Mouse (Mus musculus): ENCODE measurements around the gene Tdrd9. TPM values are rescaled to one million over a fixed set of nuclear protein-coding genes. Genes with fewer than 3 reads are reported as not detected.

Tdrd9 gene
- polyA plus RNA-seq, 1 experiment = not detected

GRCm38 (mm10) chr12:111970085-111970484 is 1.3 kb upstream of the Tdrd9 start:
- no peak for DNase-seq
- H3K36me3 ChIP-seq (ENCODE audit: control insufficient read depth, insufficient read depth, low read length) = no peaks in the 10 kb centered on the region
- H3K4me3 ChIP-seq (ENCODE audit: insufficient read depth, low read depth, low read length) = no peak overlapping the region
- H3K27ac ChIP-seq (ENCODE audit: insufficient read depth, low read depth, low read length) = no peak overlapping the region
- peaks cover 15% of the 10 kb centered on the region for H3K4me1 ChIP-seq (ENCODE audit: control insufficient read depth, insufficient read depth, low read length)
- no peaks in the 10 kb centered on the region for H3K27me3 ChIP-seq (replicated peaks; ENCODE audit: control insufficient read depth, insufficient read depth, low read length)
- TF ChIP-seq POLR2A (IDR thresholded peaks at IDR 0.05; ENCODE audit: low read depth, low read length) = no peak
- TF ChIP-seq CTCF (conservative IDR thresholded peaks at IDR 0.05; ENCODE audit: insufficient read depth, insufficient read length, low read depth, low read length) = no peak
- 74% methylated on average over 4 of the region's 4 CpGs for WGBS

GRCm38 (mm10) chr12:111972504-111972903 is 1.1 kb downstream of the Tdrd9 start:
- DNase-seq = no peak
- Histone ChIP-seq H3K4me3 (ENCODE audit: insufficient read depth, low read depth, low read length) (no peak overlapping the region), H3K36me3 (ENCODE audit: control insufficient read depth, insufficient read depth, low read length) (no peaks in the 10 kb centered on the region), H3K27ac (ENCODE audit: insufficient read depth, low read depth, low read length) (no peak overlapping the region), H3K4me1 (ENCODE audit: control insufficient read depth, insufficient read depth, low read length) (no peaks in the 10 kb centered on the region), H3K27me3 (replicated peaks; ENCODE audit: control insufficient read depth, insufficient read depth, low read length) (no peaks in the 10 kb centered on the region)
- no peak for TF ChIP-seq POLR2A (IDR thresholded peaks at IDR 0.05; ENCODE audit: low read depth, low read length)
- TF ChIP-seq CTCF (conservative IDR thresholded peaks at IDR 0.05; ENCODE audit: insufficient read depth, insufficient read length, low read depth, low read length) = no peak
- 92% methylated on average over 10 of the region's 10 CpGs for WGBS

- no peak for DNase-seq
- TF ChIP-seq POLR2A (IDR thresholded peaks at IDR 0.05; ENCODE audit: low read depth, low read length) (no peak), CTCF (conservative IDR thresholded peaks at IDR 0.05; ENCODE audit: insufficient read depth, insufficient read length, low read depth, low read length) (no peak)
- 65% methylated on average over 6 of the region's 6 CpGs for WGBS
These were observed 3.2 kb downstream of the Tdrd9 start for GRCm38 (mm10) chr12:111974578-111974977.

GRCm38 (mm10) chr12:111977138-111977537 is 5.8 kb downstream of the Tdrd9 start:
- H3K27ac ChIP-seq (ENCODE audit: insufficient read depth, low read depth, low read length) = no peak overlapping the region
- TF ChIP-seq CTCF (conservative IDR thresholded peaks at IDR 0.05; ENCODE audit: insufficient read depth, insufficient read length, low read depth, low read length) = no peak
- no peak for TF ChIP-seq POLR2A (IDR thresholded peaks at IDR 0.05; ENCODE audit: low read depth, low read length)
- WGBS = 43% methylated on average over 6 of the region's 6 CpGs
- H3K4me3 ChIP-seq (ENCODE audit: insufficient read depth, low read depth, low read length) = no peak overlapping the region
- H3K36me3 ChIP-seq (ENCODE audit: control insufficient read depth, insufficient read depth, low read length) = no peaks in the 10 kb centered on the region
- DNase-seq = peak; percentile 51
- no peaks in the 10 kb centered on the region for H3K4me1 ChIP-seq (ENCODE audit: control insufficient read depth, insufficient read depth, low read length)
- H3K27me3 ChIP-seq (replicated peaks; ENCODE audit: control insufficient read depth, insufficient read depth, low read length) = no peaks in the 10 kb centered on the region

More at GRCm38 (mm10) chr12:111974578-111974977, 3.2 kb downstream of the Tdrd9 start:
- H3K27ac ChIP-seq (ENCODE audit: insufficient read depth, low read depth, low read length) = no peak overlapping the region
- H3K27me3 ChIP-seq (replicated peaks; ENCODE audit: control insufficient read depth, insufficient read depth, low read length) = no peaks in the 10 kb centered on the region
- no peaks in the 10 kb centered on the region for H3K36me3 ChIP-seq (ENCODE audit: control insufficient read depth, insufficient read depth, low read length)
- no peak overlapping the region for H3K4me3 ChIP-seq (ENCODE audit: insufficient read depth, low read depth, low read length)
- no peaks in the 10 kb centered on the region for H3K4me1 ChIP-seq (ENCODE audit: control insufficient read depth, insufficient read depth, low read length)

GRCm38 (mm10) chr12:111978274-111978673 is 6.9 kb downstream of the Tdrd9 start:
- no peaks in the 10 kb centered on the region for H3K27me3 ChIP-seq (replicated peaks; ENCODE audit: control insufficient read depth, insufficient read depth, low read length)
- DNase-seq = no peak
- no peak overlapping the region for H3K4me3 ChIP-seq (ENCODE audit: insufficient read depth, low read depth, low read length)
- H3K36me3 ChIP-seq (ENCODE audit: control insufficient read depth, insufficient read depth, low read length) = no peaks in the 10 kb centered on the region
- 78% methylated on average over 6 of the region's 6 CpGs for WGBS
- H3K27ac ChIP-seq (ENCODE audit: insufficient read depth, low read depth, low read length) = no peak overlapping the region
- H3K4me1 ChIP-seq (ENCODE audit: control insufficient read depth, insufficient read depth, low read length) = no peaks in the 10 kb centered on the region
- TF ChIP-seq POLR2A (IDR thresholded peaks at IDR 0.05; ENCODE audit: low read depth, low read length) (no peak), CTCF (conservative IDR thresholded peaks at IDR 0.05; ENCODE audit: insufficient read depth, insufficient read length, low read depth, low read length) (no peak)

GRCm38 (mm10) chr12:111980887-111981367 is 9.6 kb downstream of the Tdrd9 start, which contains the start of gene Rd3l:
Gene Rd3l, minus strand, starts transcription at chr12:111981317.
- DNase-seq = no peak
- no peak within 1 kb of the TSS for H3K4me3 ChIP-seq (ENCODE audit: insufficient read depth, low read depth, low read length)
- 51% methylated on average over 6 of the region's 6 CpGs for WGBS
- H3K4me1 ChIP-seq (ENCODE audit: control insufficient read depth, insufficient read depth, low read length) = no peaks in the 10 kb centered on the region
- H3K27me3 ChIP-seq (replicated peaks; ENCODE audit: control insufficient read depth, insufficient read depth, low read length) = no peaks in the 10 kb centered on the region
- no peaks in the 10 kb centered on the region for H3K36me3 ChIP-seq (ENCODE audit: control insufficient read depth, insufficient read depth, low read length)
- TF ChIP-seq CTCF (conservative IDR thresholded peaks at IDR 0.05; ENCODE audit: insufficient read depth, insufficient read length, low read depth, low read length) (no peak), POLR2A (IDR thresholded peaks at IDR 0.05; ENCODE audit: low read depth, low read length) (no peak)
- no peak within 1 kb of the TSS for H3K27ac ChIP-seq (ENCODE audit: insufficient read depth, low read depth, low read length)

GRCm38 (mm10) chr12:111981831-111982230 is 10.5 kb downstream of the Tdrd9 start:
- DNase-seq = no peak
- TF ChIP-seq POLR2A (IDR thresholded peaks at IDR 0.05; ENCODE audit: low read depth, low read length) (no peak), CTCF (conservative IDR thresholded peaks at IDR 0.05; ENCODE audit: insufficient read depth, insufficient read length, low read depth, low read length) (no peak)
- H3K4me1 ChIP-seq (ENCODE audit: control insufficient read depth, insufficient read depth, low read length) = no peaks in the 10 kb centered on the region
- H3K36me3 ChIP-seq (ENCODE audit: control insufficient read depth, insufficient read depth, low read length) = no peaks in the 10 kb centered on the region
- no peaks in the 10 kb centered on the region for H3K27me3 ChIP-seq (replicated peaks; ENCODE audit: control insufficient read depth, insufficient read depth, low read length)
- no peak overlapping the region for H3K4me3 ChIP-seq (ENCODE audit: insufficient read depth, low read depth, low read length)
- 48% methylated on average over 8 of the region's 8 CpGs for WGBS
- H3K27ac ChIP-seq (ENCODE audit: insufficient read depth, low read depth, low read length) = no peak overlapping the region

Data from kidney, adult 2 months (tissue).